Mouse (Mus musculus) CH12.LX (cell line): ENCODE results near the gene Gm1527. TPM values are rescaled to one million over a fixed set of nuclear protein-coding genes. Genes with fewer than 3 reads are reported as not detected.

Experiments
- DNase-seq: peaks from one replicate; pipeline ENCODE4 v3.0.0-alpha.2; 2013; ENCODE audit errors: extremely low read depth
- H3K27ac ChIP-seq: 2 replicates; pipeline ENCODE4 v1.5.1; 2012; ENCODE audit warnings: low read depth, mild to moderate bottlenecking, control low read depth, moderate library complexity; ENCODE audit not compliant: insufficient read depth
- H3K27me3 ChIP-seq: replicated peaks from 2 replicates; pipeline ENCODE3; 2012; ENCODE audit warnings: inconsistent platforms
- H3K36me3 ChIP-seq, 2 experiments: replicated peaks in 1 of 2; 2 replicates each; pipeline versions ENCODE3 to v1.6.1; 2012; ENCODE audit warnings: inconsistent platforms in 1 of 2, low read length in 1 of 2, mild to moderate bottlenecking in 1 of 2, mixed read lengths in 1 of 2, moderate library complexity in 1 of 2; ENCODE audit not compliant: control insufficient read depth in 1 of 2, insufficient read depth in 1 of 2
- H3K4me1 ChIP-seq, 2 experiments: 2 replicates each; pipeline ENCODE4 v1.6.1; 2012; ENCODE audit warnings: inconsistent platforms in 1 of 2, moderate library complexity in 1 of 2; ENCODE audit not compliant: insufficient read depth in 2 of 2, control insufficient read depth in 1 of 2
- H3K4me2 ChIP-seq: 2 replicates; pipeline ENCODE4 v1.6.1; 2012; ENCODE audit warnings: low read depth, mild to moderate bottlenecking, control low read depth; ENCODE audit not compliant: poor library complexity, insufficient read depth, severe bottlenecking
- H3K4me3 ChIP-seq, 3 experiments: fragments of 150-350 bp in 1 of 3; sonication (generic) in 1 of 3; replicated peaks in 1 of 3; 2 replicates each; pipeline versions ENCODE3 to v1.5.1; 2011 to 2012; ENCODE audit warnings: low read depth in 2 of 3, low read length in 2 of 3, mild to moderate bottlenecking in 2 of 3, moderate library complexity in 2 of 3, control low read depth in 1 of 3, improper control_type of control experiment in 1 of 3, inconsistent platforms in 1 of 3, mixed read lengths in 1 of 3; ENCODE audit not compliant: poor library complexity in 1 of 3
- H3K79me2 ChIP-seq: replicated peaks from 2 replicates; pipeline ENCODE4 v1.6.1; 2012; ENCODE audit warnings: mild to moderate bottlenecking, moderate library complexity; ENCODE audit not compliant: control insufficient read depth, poor library complexity, insufficient read depth, severe bottlenecking; ENCODE audit errors: extremely low read depth
- H3K9ac ChIP-seq: 2 replicates; pipeline ENCODE4 v1.6.1; 2012; ENCODE audit warnings: low read depth, mild to moderate bottlenecking, control low read depth, moderate library complexity; ENCODE audit not compliant: insufficient read depth
- H3K9me3 ChIP-seq: replicated peaks from 2 replicates; pipeline ENCODE3; 2012; ENCODE audit warnings: low read length, inconsistent platforms, mixed read lengths
- BHLHE40 ChIP-seq: IDR thresholded peaks from 2 replicates; pipeline ENCODE4 v1.6.1; 2011; ENCODE audit warnings: mild to moderate bottlenecking, low read depth, low read length, improper control_type of control experiment
- CHD2 ChIP-seq: IDR thresholded peaks from 2 replicates; pipeline ENCODE4 v1.6.1; 2011; ENCODE audit warnings: low read length, improper control_type of control experiment
- CTCF ChIP-seq, 2 experiments: IDR thresholded peaks in 1 of 2; conservative IDR thresholded peaks in 1 of 2; 2 replicates each; pipeline ENCODE4 v1.5.1; 2011 to 2012; ENCODE audit warnings: low read depth in 2 of 2, low read length in 2 of 2, improper control_type of control experiment in 1 of 2, inconsistent platforms in 1 of 2, mild to moderate bottlenecking in 1 of 2, moderate library complexity in 1 of 2
- ELF1 ChIP-seq: IDR thresholded peaks from 2 replicates; pipeline ENCODE4 v1.6.1; 2014; ENCODE audit warnings: low read depth, mild to moderate bottlenecking, inconsistent platforms, low read length, improper control_type of control experiment
- ETS1 ChIP-seq: conservative IDR thresholded peaks from 2 replicates; pipeline ENCODE4 v1.6.1; 2012; ENCODE audit warnings: low read depth, mild to moderate bottlenecking, inconsistent platforms, low read length, improper control_type of control experiment, moderate library complexity
- GABPA ChIP-seq: IDR thresholded peaks from 2 replicates; pipeline ENCODE4 v1.6.1; 2012; ENCODE audit warnings: low read depth, low read length, improper control_type of control experiment, inconsistent platforms; ENCODE audit not compliant: insufficient replicate concordance
- MAX ChIP-seq: IDR thresholded peaks from 2 replicates; pipeline ENCODE4 v1.6.1; 2011; ENCODE audit warnings: low read length, improper control_type of control experiment
- MAZ ChIP-seq: IDR thresholded peaks from 2 replicates; pipeline ENCODE4 v1.6.1; 2012; ENCODE audit warnings: low read depth, mild to moderate bottlenecking, inconsistent platforms, low read length, improper control_type of control experiment, moderate library complexity
- MEF2A ChIP-seq: IDR thresholded peaks from 2 replicates; pipeline ENCODE4 v1.6.1; 2014; ENCODE audit warnings: low read depth, mild to moderate bottlenecking, inconsistent platforms, low read length, improper control_type of control experiment, borderline replicate concordance
- MXI1 ChIP-seq: IDR thresholded peaks from 2 replicates; pipeline ENCODE4 v1.6.1; 2011; ENCODE audit warnings: mild to moderate bottlenecking, low read depth, low read length, improper control_type of control experiment
- MYC ChIP-seq: IDR thresholded peaks from 2 replicates; pipeline ENCODE4 v1.6.1; 2011; ENCODE audit warnings: low read depth, mild to moderate bottlenecking, improper control_type of control experiment, low read length
- NELFE ChIP-seq: IDR thresholded peaks from 2 replicates; pipeline ENCODE4 v1.6.1; 2011; ENCODE audit warnings: low read depth, low read length, improper control_type of control experiment
- NRF1 ChIP-seq: IDR thresholded peaks from 2 replicates; pipeline ENCODE4 v1.6.1; 2014; ENCODE audit warnings: low read depth, mild to moderate bottlenecking, inconsistent platforms, low read length, improper control_type of control experiment, moderate library complexity
- PAX5 ChIP-seq: IDR thresholded peaks from 2 replicates; pipeline ENCODE4 v1.6.1; 2012; ENCODE audit warnings: low read length, inconsistent platforms, mixed read lengths
- POLR2A ChIP-seq: IDR thresholded peaks from 2 replicates; pipeline ENCODE4 v1.6.1; 2011; ENCODE audit warnings: low read depth, mild to moderate bottlenecking, improper control_type of control experiment, low read length
- POLR2AphosphoS2 ChIP-seq: IDR thresholded peaks from 2 replicates; pipeline ENCODE4 v1.6.1; 2011; ENCODE audit warnings: low read depth, low read length, improper control_type of control experiment
- RAD21 ChIP-seq: IDR thresholded peaks from 2 replicates; pipeline ENCODE4 v1.6.1; 2011; ENCODE audit warnings: low read depth, mild to moderate bottlenecking, low read length, improper control_type of control experiment, moderate library complexity
- SIN3A ChIP-seq: IDR thresholded peaks from 2 replicates; pipeline ENCODE4 v1.6.1; 2012; ENCODE audit warnings: low read length, improper control_type of control experiment, inconsistent platforms
- SMC3 ChIP-seq: IDR thresholded peaks from 2 replicates; pipeline ENCODE4 v1.6.1; 2011; ENCODE audit warnings: low read depth, low read length, improper control_type of control experiment
- TCF12 ChIP-seq: IDR thresholded peaks from 2 replicates; pipeline ENCODE4 v1.6.1; 2014; ENCODE audit warnings: low read depth, mild to moderate bottlenecking, inconsistent platforms, low read length, improper control_type of control experiment
- UBTF ChIP-seq: IDR thresholded peaks from 2 replicates; pipeline ENCODE4 v1.6.1; 2012; ENCODE audit warnings: low read depth, mild to moderate bottlenecking, inconsistent platforms, low read length, improper control_type of control experiment, moderate library complexity
- USF2 ChIP-seq: conservative IDR thresholded peaks from 2 replicates; pipeline ENCODE4 v1.6.1; 2011; ENCODE audit warnings: low read depth, low read length, improper control_type of control experiment
- ZC3H11A ChIP-seq: IDR thresholded peaks from 2 replicates; pipeline ENCODE4 v1.6.1; 2012; ENCODE audit warnings: low read depth, mild to moderate bottlenecking, inconsistent platforms, low read length, improper control_type of control experiment
- ZNF384 ChIP-seq: IDR thresholded peaks from 2 replicates; pipeline ENCODE4 v1.6.1; 2012; ENCODE audit warnings: low read depth, low read length, improper control_type of control experiment, inconsistent platforms
- dilution Hi-C: fragments of 300-500 bp; cut with MboI; formaldehyde crosslinking; loops from 2 replicates; pipeline ENCODE4 v1.14.3; 2020; ENCODE audit warnings: low sequenced_read_pairs; ENCODE audit not compliant: extremely low pct_unique_long_range_greater_than_20kb, extremely low pct_ligation_motif_present
- in situ Hi-C: fragments of 300-500 bp; cut with MboI; formaldehyde crosslinking; loops from 3 replicates; pipeline ENCODE4 v1.14.3; 2019; ENCODE audit warnings: low sequenced_read_pairs, low pct_ligation_motif_present, low pct_unique_long_range_greater_than_20kb, mixed read lengths
- polyA plus RNA-seq: library from polyadenylated mRNA; unstranded; fragments of >175 nt; gene quantifications from 2 replicates; pipeline ENCODE4 v1.2.1, GENCODE M21; 2012; ENCODE audit warnings: low read depth; ENCODE audit not compliant: insufficient read length
- total RNA-seq, 2 experiments: library from RNA; depleted of rRNA; stranded (reverse); fragments of 300-350 nt in 1 of 2; fragments of >200 nt in 1 of 2; gene quantifications; 2 replicates each; pipeline ENCODE4 v1.2.3; 2012 to 2014

Gene Gm1527
- not detected in 2 replicates for total RNA-seq (2012; rRNA removed)
- total RNA-seq (2014; rRNA removed), result not detected in 2 replicates
- polyA plus RNA-seq, result not detected in 2 replicates

GRCm38 (mm10) chr3:28892317-28892716, at the start of gene Gm1527:
Gm1527 (plus strand) TSS chr3:28892617.
- H3K9ac ChIP-seq, result no peak within 1 kb of the TSS
- in situ Hi-C loops (no loop called here), dilution Hi-C loops (no loop called here)
- H3K27ac ChIP-seq, result no peak within 1 kb of the TSS
- no peak within 1 kb of the TSS for H3K4me2 ChIP-seq
- TF ChIP-seq POLR2AphosphoS2 (no peak), ZC3H11A (no peak), UBTF (no peak), RAD21 (no peak), MXI1 (no peak), MAX (no peak)
- H3K36me3 ChIP-seq, result no peaks in the 10 kb centered on the region
- DNase-seq, result no peak
- H3K9me3 ChIP-seq, result no peaks in the 10 kb centered on the region
- no peaks in the 10 kb centered on the region for H3K27me3 ChIP-seq
- H3K4me1 ChIP-seq, result no peaks in the 10 kb centered on the region
- H3K4me3 ChIP-seq, result no peak within 1 kb of the TSS
- no peaks in the 10 kb centered on the region for H3K79me2 ChIP-seq

GRCm38 (mm10) chr3:28843231-28843630, 49.2 kb upstream of the Gm1527 start:
- Histone ChIP-seq H3K27me3 (no peaks in the 10 kb centered on the region), H3K36me3 (no peaks in the 10 kb centered on the region)
- dilution Hi-C loops, result no loop called here

GRCm38 (mm10) chr3:28847115-28847514, 45.3 kb upstream of the Gm1527 start:
- H3K9me3 ChIP-seq, result no peaks in the 10 kb centered on the region
- no peak overlapping the region for H3K4me3 ChIP-seq
- H3K36me3 ChIP-seq, result no peaks in the 10 kb centered on the region
- H3K27ac ChIP-seq, result no peak overlapping the region
- no peak overlapping the region for H3K9ac ChIP-seq
- peaks cover 0 to 5% of the 10 kb centered on the region in 2 experiments; a peak in 2 of 4 replicates for H3K4me1 ChIP-seq
- H3K4me2 ChIP-seq, result no peak overlapping the region
- no peaks in the 10 kb centered on the region for H3K79me2 ChIP-seq
- no peaks in the 10 kb centered on the region for H3K27me3 ChIP-seq
- TF ChIP-seq MYC (no peak), NRF1 (no peak), POLR2A (no peak), MAX (no peak), ELF1 (no peak), SIN3A (no peak), USF2 (no peak), MAZ (no peak), ETS1 (no peak), PAX5 (no peak), CTCF (conservative IDR thresholded peaks at IDR 0.05 in 1 of 2, IDR thresholded peaks at IDR 0.05 in 1 of 2; ENCODE audit: low read depth in 2 of 2, low read length in 2 of 2) (no peak), BHLHE40 (no peak), NELFE (no peak), POLR2AphosphoS2 (no peak), SMC3 (no peak), ZC3H11A (no peak), ZNF384 (no peak), MXI1 (no peak), TCF12 (no peak)
- DNase-seq, result no peak
- in situ Hi-C loops, result no loop called here
- dilution Hi-C loops, result no loop called here

More at GRCm38 (mm10) chr3:28843231-28843630, 49.2 kb upstream of the Gm1527 start:
- DNase-seq, result no peak
- in situ Hi-C loops, result no loop called here
- Histone ChIP-seq H3K4me1 (peaks cover 0 to 12% of the 10 kb centered on the region in 2 experiments; a peak in 2 of 4 replicates), H3K4me2 (no peak overlapping the region), H3K9ac (no peak overlapping the region), H3K9me3 (no peaks in the 10 kb centered on the region), H3K79me2 (no peaks in the 10 kb centered on the region), H3K4me3 (no peak overlapping the region), H3K27ac (no peak overlapping the region)
- TF ChIP-seq USF2 (no peak), NRF1 (no peak), CHD2 (no peak), GABPA (no peak), NELFE (no peak), MEF2A (no peak)
